Comparison of ENCODE assay signal across 20 mouse cellular contexts in the genomic region with DNA sequence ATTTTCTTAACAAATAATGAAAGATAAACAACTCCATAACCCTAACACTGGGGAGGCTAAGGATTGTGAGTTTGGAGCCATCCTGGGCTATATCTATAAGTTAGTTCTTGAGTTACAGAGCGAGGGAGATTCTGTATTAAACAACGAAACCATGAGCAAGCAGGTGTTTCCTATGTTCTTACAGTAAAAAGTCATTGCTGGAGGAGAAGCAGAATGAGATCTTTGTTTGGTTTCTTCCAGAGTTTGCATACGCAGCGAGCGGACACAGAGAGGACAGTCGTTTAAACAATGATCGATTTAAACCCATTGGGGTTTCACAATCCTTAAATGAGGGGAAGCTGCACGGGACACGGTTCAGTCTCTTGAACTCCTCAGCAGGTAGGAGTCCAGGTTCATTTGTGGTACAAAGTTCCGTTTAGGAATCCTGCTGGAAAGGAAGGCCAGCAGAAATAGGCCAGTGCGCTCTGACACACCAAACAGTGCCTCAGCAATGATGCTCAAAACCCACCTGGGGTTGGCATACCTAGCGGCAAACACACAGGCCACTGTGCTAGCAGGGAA.
DNase-seq lines count a peak whose midpoint lies in the region; ATAC-seq and TF ChIP-seq lines count a peak whose summit lies in the region.
"Had no signal": no experiment of that assay in that cellular context is flagged by ENCODE, and none has a peak within 500 bp of the region (broad histone marks: within the 10 kb centered on the region; RNA-seq: fewer than 3 reads in every experiment).

No protein-coding gene starts in this region.

- H3K4me1 ChIP-seq in bone marrow macrophage, adult 2 months (ENCODE audit: control insufficient read depth, insufficient read depth, low read length), result peaks cover 63% of the 10 kb centered on the region
- H3K4me1 ChIP-seq in stomach, embryonic 15.5 days, result peaks cover 23% of the 10 kb centered on the region

- H3K4me3 ChIP-seq in bone marrow macrophage, adult 2 months (ENCODE audit: insufficient read depth, low read length), result no peak overlapping the region
- H3K4me3 ChIP-seq in stomach, embryonic 15.5 days (replicated peaks), result no peak overlapping the region
- H3K4me3 ChIP-seq: embryonic facial prominence, embryonic 15.5 days; forebrain, embryonic 10.5 days; hindbrain, embryonic 12.5 days; megakaryocyte, embryonic 14.5 days had no signal

- peak; percentile 60 to 70 for DNase-seq in kidney, adult 8-10 months
- no peak for DNase-seq in kidney, postnatal 4 days
- peak; percentile 59 to 72 for DNase-seq in kidney, postnatal 36 days
- DNase-seq in cerebellum, adult 8-10 months, result no peak
- no peak for DNase-seq in urinary bladder, adult 18-20 months (ENCODE audit: low spot score in 2 of 2)
- DNase-seq: adrenal gland, postnatal 25 days; cerebellum, postnatal 14 days; embryo, embryonic 11 days; gastrocnemius, postnatal 14 days; lung, postnatal 10 days; thymus, postnatal 4 days had no signal

- no peak for ATAC-seq in stomach, embryonic 15.5 days (ENCODE audit: insufficient read depth, low FRiP score, low read depth)
- ATAC-seq: activated CD4-positive, CD25-positive, alpha-beta regulatory T cell, adult 4 months; midbrain, embryonic 16.5 days; Patski had no signal

- no peaks in the 10 kb centered on the region for H3K9me3 ChIP-seq in stomach, embryonic 15.5 days
- H3K9me3 ChIP-seq: embryonic facial prominence, embryonic 15.5 days; forebrain, embryonic 10.5 days; hindbrain, embryonic 12.5 days; megakaryocyte, embryonic 14.5 days had no signal

- TF ChIP-seq POLR2A in bone marrow macrophage, adult 2 months (IDR thresholded peaks at IDR 0.05; ENCODE audit: borderline replicate concordance, low read depth, low read length), result no peak

- no peaks in the 10 kb centered on the region for H3K36me3 ChIP-seq in stomach, embryonic 15.5 days
- H3K36me3 ChIP-seq: embryonic facial prominence, embryonic 15.5 days; forebrain, embryonic 10.5 days; hindbrain, embryonic 12.5 days had no signal

- WGBS in stomach, embryonic 15.5 days, result 60% methylated on average over 12 of the region's 12 CpGs

- no peak for TF ChIP-seq CTCF in bone marrow macrophage, adult 2 months (IDR thresholded peaks at IDR 0.05; ENCODE audit: low read depth, low read length)

- H3K27ac ChIP-seq in bone marrow macrophage, adult 2 months (ENCODE audit: insufficient read depth, low read depth, low read length), result peak overlapping the region; percentile 95
- H3K27ac ChIP-seq in stomach, embryonic 15.5 days, result peak overlapping the region; percentile 13; the same call in 1 of the 2 replicates
- H3K27ac ChIP-seq: embryonic facial prominence, embryonic 15.5 days; forebrain, embryonic 10.5 days; hindbrain, embryonic 12.5 days had no signal

- H3K9ac ChIP-seq in stomach, embryonic 15.5 days, result no peak overlapping the region
- H3K9ac ChIP-seq: embryonic facial prominence, embryonic 15.5 days; hindbrain, embryonic 12.5 days had no signal

- no peak overlapping the region for H3K4me2 ChIP-seq in stomach, embryonic 15.5 days
- H3K4me2 ChIP-seq: embryonic facial prominence, embryonic 15.5 days; hindbrain, embryonic 12.5 days had no signal

- H3K27me3 ChIP-seq in stomach, embryonic 15.5 days (replicated peaks), result no peaks in the 10 kb centered on the region
- H3K27me3 ChIP-seq: embryonic facial prominence, embryonic 15.5 days; megakaryocyte, embryonic 14.5 days; Patski had no signal

Comparison
In these comparisons a context has a peak if more than half of its experiments do, and no peak if none do; other contexts are left out.
1. DNase-seq: peak in kidney, adult 8-10 months (2 of 2) and kidney, postnatal 36 days (2 of 2); none in kidney, postnatal 4 days (0 of 2), cerebellum, adult 8-10 months (single experiment) and urinary bladder, adult 18-20 months (0 of 2).